Mouse (Mus musculus) layer of hippocampus, adult 9-11 months (tissue): ENCODE data around the gene Nfyc.
A peak's percentile ranks its signal among the peaks of the same experiment; 100 is the strongest.

Source experiments
- DNase-seq: peaks from one replicate; pipeline ENCODE4 v3.0.0; 2022

Nfyc gene

GRCm38 (mm10) chr4:120747941-120748866 lies 83.2 kb downstream of the Nfyc start, which contains the start of gene Kcnq4:
Kcnq4 (minus strand) TSS chr4:120748612.
- no peak for DNase-seq

DNA sequence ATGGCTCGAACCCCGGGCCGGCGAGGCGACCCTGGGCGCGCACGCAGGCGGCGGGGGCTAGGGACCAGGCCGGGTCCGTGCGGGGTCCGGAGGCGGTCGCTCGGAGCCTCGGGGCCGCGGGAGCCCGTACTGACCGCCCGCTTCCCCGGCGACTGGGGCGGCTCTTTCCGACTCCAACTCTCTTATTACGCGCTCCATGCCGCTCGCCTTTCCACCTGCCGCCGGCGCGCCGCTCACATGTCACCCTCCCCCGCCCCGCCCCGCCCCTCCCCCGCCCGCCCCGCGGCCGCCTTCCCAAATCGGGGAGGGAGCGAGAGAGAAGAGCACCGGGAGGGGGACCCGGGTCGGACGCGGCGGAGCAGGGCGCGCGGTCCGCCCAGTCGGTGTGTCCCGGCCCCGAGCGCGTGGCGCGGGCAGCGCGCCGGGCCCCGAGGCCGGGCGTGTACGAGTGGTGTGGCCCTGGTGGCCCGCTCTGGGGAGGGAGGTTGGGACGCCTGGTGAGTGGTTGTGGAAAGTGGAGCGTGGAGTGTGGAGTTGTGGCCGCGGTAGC lies 84.1 kb downstream of the Nfyc start:
- no peak for DNase-seq

DNA sequence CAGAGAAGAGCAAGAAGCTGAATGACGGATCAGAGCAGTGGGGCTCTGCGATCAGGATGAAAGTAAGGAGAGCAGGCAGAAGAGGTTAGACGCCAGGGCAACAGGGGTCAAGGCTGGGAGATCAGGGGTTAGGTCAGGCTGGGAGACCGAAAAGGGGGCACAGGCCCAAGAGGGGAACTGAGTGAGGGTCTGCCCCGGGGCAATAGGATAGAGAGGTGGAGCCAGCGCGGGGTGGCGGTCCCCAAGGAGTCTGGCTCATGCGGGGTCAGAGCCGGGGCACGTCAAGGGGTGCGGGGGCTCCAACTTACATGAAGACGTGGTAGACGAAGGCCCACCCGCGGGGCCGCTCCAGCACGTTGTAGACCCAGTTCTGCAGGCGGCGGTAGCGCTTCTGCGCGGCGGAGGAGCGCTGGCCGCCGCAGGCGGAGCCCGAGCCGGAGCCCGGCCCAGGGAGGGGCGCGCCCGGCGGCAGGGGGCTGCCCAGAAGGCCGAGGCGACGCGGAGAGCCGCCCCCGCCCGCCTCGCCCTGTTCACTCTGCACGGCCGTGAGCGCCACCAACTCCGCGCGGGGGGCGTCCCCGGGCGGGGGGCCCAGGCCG lies 84.7 kb downstream of the Nfyc start:
- DNase-seq = no peak

GRCm38 (mm10) chr4:120745731-120746551 lies 85.4 kb downstream of the Nfyc start:
- DNase-seq = no peak

- DNase-seq = no peak
Measured at GRCm38 (mm10) chr4:120743636-120744035, 87.7 kb downstream of the Nfyc start.

- peak; percentile 40 for DNase-seq
Measured at GRCm38 (mm10) chr4:120741303-120741702, 90.1 kb downstream of the Nfyc start.

- no peak for DNase-seq
Measured at GRCm38 (mm10) chr4:120734012-120734622, 97.3 kb downstream of the Nfyc start.

GRCm38 (mm10) chr4:120732737-120733136 lies 98.6 kb downstream of the Nfyc start:
- DNase-seq = no peak

- DNase-seq = no peak
Measured at GRCm38 (mm10) chr4:120731030-120731644, 100.2 kb downstream of the Nfyc start.

- no peak for DNase-seq
Measured at GRCm38 (mm10) chr4:120730574-120730973, 100.8 kb downstream of the Nfyc start.

DNA sequence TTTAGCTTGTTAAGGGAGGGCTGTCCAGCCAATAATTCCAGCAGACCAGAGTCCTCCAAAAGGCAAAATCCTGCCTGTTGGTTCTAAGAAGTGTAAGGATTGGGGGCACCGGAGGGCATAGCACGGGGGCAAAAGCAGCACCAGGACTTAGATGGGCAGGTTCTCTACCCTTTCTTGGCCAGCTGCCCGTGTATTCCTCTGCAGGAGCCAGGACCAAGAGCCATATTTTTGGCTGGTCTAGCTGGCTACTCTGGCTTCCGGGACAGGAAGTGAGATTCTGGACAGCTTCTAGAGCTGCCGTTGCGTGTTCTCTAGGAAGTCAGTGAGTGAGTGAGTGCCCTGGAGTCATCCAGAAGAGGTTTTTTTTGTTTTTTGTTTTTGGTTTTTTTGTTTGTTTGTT lies 101.2 kb downstream of the Nfyc start:
- DNase-seq = no peak

- no peak for DNase-seq
Measured at GRCm38 (mm10) chr4:120729441-120729840, 101.9 kb downstream of the Nfyc start.

DNA sequence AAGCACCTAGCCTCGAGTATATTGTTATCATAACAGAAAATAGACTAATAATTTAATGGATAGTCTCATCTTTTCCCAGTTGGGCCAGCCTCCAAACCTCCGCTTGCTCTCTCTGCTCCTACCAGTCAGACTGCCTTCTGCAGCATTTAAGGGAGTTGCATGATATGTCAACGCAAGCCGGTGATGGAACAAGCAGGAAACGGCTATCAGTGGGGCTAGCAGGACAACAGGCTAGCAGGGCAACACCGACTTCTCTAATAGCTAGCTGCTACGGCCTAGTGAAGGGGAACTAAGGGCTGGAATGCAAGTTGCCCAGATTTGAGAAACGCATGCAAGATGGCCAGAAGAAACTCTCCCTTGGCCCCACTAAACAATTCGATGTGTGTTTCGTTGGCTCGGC lies 103.5 kb downstream of the Nfyc start:
- no peak for DNase-seq

GRCm38 (mm10) chr4:120726174-120726573 lies 105.2 kb downstream of the Nfyc start:
- DNase-seq = no peak

- no peak for DNase-seq
Measured at GRCm38 (mm10) chr4:120725516-120726090, 105.8 kb downstream of the Nfyc start.

- no peak for DNase-seq
Measured at GRCm38 (mm10) chr4:120721574-120721973, 109.8 kb downstream of the Nfyc start.

DNA sequence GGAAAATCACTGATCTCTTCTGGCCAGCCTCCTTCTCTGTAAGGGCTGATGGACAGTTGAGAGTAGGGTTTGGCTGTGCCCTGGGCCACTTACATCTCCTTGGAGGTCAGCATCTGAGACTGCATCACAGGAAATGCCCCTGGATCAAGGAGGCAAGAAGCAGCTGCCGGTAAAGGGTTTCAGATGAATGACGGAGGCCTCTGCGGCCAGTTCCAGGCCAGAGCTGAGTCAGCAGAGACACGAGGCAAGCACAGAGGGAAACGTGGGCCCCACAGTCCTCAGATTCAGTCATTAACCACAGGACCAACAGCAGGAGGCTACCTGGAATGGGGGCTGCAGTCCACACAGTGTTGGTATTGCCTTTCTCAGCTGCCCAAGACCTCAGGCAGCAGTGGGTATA lies 112.2 kb downstream of the Nfyc start:
- DNase-seq = no peak

DNA sequence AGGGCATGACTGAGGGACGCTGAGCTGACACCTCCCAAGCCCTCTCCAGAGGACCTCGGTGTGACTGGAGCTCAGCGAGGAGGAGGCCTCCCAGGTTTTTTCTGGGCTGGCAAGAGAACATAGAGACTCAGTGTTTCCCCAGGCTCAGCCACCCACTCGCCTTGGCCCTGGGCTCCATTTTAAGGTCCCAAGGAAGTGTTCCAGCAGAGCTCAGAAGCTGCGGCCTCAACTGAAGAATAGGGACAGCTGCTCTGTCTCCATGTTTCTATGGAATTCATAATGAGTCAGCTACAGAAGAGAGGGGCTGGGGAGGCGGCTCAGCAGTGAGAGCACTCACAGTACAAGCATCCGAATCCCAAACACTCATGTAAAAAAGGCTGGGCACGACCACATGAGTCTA lies 113.8 kb downstream of the Nfyc start:
- peak; percentile 66 for DNase-seq

GRCm38 (mm10) chr4:120716765-120717164 lies 114.6 kb downstream of the Nfyc start:
- no peak for DNase-seq

DNA sequence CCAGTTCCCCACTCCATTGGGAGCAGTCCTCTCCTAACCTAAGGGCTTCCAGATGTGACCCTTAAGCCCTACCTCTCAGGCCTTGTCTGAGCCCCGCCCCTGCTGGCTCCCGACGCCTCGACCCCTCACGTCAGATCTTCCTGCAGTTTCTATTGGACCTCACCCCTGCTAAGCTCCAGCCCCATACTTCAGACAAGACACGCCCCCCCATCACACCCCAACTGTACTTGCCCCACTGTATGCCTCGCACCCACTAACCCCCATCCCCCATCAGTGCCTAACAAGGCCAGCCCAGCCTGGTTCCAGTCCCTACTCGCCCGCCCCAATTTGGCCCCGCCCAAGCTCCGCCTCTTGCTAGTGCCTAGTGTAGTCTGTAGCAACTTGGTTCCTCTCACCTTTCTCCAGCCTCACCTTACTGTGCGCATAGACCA lies 115.2 kb downstream of the Nfyc start:
- DNase-seq = no peak

DNA sequence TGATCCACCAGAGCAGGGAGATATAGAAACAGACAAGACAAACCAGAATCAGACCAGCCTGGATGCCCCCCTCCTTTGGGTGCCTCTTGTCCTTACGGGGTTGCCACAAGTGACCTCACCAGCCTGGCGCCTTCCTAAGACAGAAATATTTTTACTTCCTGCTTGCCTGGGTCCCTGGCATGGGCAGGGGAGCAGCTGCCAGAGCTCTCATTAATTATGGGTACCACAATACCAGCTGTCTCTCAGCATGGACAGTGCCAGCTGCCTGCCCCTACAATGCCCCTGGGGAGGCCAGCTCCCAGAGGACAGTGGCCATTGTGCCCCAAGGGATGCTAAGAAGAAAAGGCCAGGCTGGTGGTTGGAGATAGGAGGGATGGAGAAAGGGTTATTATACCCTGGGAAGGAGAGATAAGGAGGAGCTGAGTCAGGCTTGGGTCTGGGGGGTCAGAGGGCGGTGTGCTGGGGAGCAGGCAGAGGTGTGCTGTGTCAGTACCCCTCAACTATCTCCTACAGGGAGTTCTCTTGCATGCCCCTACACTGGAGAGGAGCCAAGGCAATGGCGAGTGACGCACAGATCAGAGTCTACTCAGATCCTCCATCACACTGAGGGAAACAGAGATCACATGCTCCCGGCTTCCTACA lies 117.4 kb downstream of the Nfyc start:
- DNase-seq = peak; percentile 60
